Mouse (Mus musculus): Measurements from ENCODE around the gene Igfals. TPM values are rescaled to one million over a fixed set of nuclear protein-coding genes. Genes with fewer than 3 reads are reported as not detected.

Igfals gene
- polyA plus RNA-seq, 1 experiment from 2014 or later: 1.2 TPM

GRCm38 (mm10) chr17:24896241-24896992, 30.6 kb downstream of the Igfals start, which contains the start of gene Nme3:
Gene Nme3 (plus strand): TSS chr17:24896500.
- Histone ChIP-seq H3K36me3 (ENCODE audit: control insufficient read depth, insufficient read depth, low read length) (peaks cover 37% of the 10 kb centered on the region), H3K4me2 (ENCODE audit: low read depth, low read length) (peak within 1 kb of the TSS; percentile 97), H3K4me1 (replicated peaks; ENCODE audit: control insufficient read depth, insufficient read depth, low read length) (peaks cover 21% of the 10 kb centered on the region), H3K27me3 (ENCODE audit: control insufficient read depth, insufficient read depth, low read depth, low read length) (no peaks in the 10 kb centered on the region), H3K9me3 (ENCODE audit: control insufficient read depth, low read length) (no peaks in the 10 kb centered on the region), H3K9ac (ENCODE audit: low read length) (peak within 1 kb of the TSS; percentile 96), H3K27ac (ENCODE audit: low read length) (peak within 1 kb of the TSS; percentile 86), H3K4me3 (ENCODE audit: low read length) (peak within 1 kb of the TSS; percentile 61)
- WGBS: 1% methylated on average over 50 of the region's 50 CpGs
- ATAC-seq (ENCODE audit: low read depth): peak; percentile 77

GRCm38 (mm10) chr17:24896993-24897269, 31.1 kb downstream of the Igfals start:
- Histone ChIP-seq H3K4me3 (ENCODE audit: low read length) (peak overlapping the region; percentile 61), H3K36me3 (ENCODE audit: control insufficient read depth, insufficient read depth, low read length) (peaks cover 36% of the 10 kb centered on the region), H3K9ac (ENCODE audit: low read length) (peak overlapping the region; percentile 96), H3K9me3 (ENCODE audit: control insufficient read depth, low read length) (no peaks in the 10 kb centered on the region), H3K27me3 (ENCODE audit: control insufficient read depth, insufficient read depth, low read depth, low read length) (no peaks in the 10 kb centered on the region), H3K27ac (ENCODE audit: low read length) (peak overlapping the region; percentile 54), H3K4me1 (replicated peaks; ENCODE audit: control insufficient read depth, insufficient read depth, low read length) (peaks cover 21% of the 10 kb centered on the region), H3K4me2 (ENCODE audit: low read depth, low read length) (peak overlapping the region; percentile 97)
- WGBS: 22% methylated on average over 11 of the region's 11 CpGs
- ATAC-seq (ENCODE audit: low read depth): no peak

GRCm38 (mm10) chr17:24897600-24897999, 31.8 kb downstream of the Igfals start:
- no peaks in the 10 kb centered on the region for H3K27me3 ChIP-seq (ENCODE audit: control insufficient read depth, insufficient read depth, low read depth, low read length)
- peaks cover 21% of the 10 kb centered on the region for H3K4me1 ChIP-seq (replicated peaks; ENCODE audit: control insufficient read depth, insufficient read depth, low read length)
- H3K9ac ChIP-seq (ENCODE audit: low read length): no peak overlapping the region; the same call in 1 of the 2 replicates
- peaks cover 36% of the 10 kb centered on the region for H3K36me3 ChIP-seq (ENCODE audit: control insufficient read depth, insufficient read depth, low read length)
- no peak overlapping the region for H3K4me2 ChIP-seq (ENCODE audit: low read depth, low read length)
- WGBS: 71% methylated on average over 4 of the region's 4 CpGs
- no peaks in the 10 kb centered on the region for H3K9me3 ChIP-seq (ENCODE audit: control insufficient read depth, low read length)
- no peak overlapping the region for H3K27ac ChIP-seq (ENCODE audit: low read length)
- no peak overlapping the region for H3K4me3 ChIP-seq (ENCODE audit: low read length)
- no peak for ATAC-seq (ENCODE audit: low read depth)

GRCm38 (mm10) chr17:24898041-24898854, 32.5 kb downstream of the Igfals start:
- Histone ChIP-seq H3K4me3 (ENCODE audit: low read length) (no peak overlapping the region), H3K36me3 (ENCODE audit: control insufficient read depth, insufficient read depth, low read length) (peaks cover 32% of the 10 kb centered on the region), H3K27ac (ENCODE audit: low read length) (no peak overlapping the region), H3K4me2 (ENCODE audit: low read depth, low read length) (no peak overlapping the region), H3K4me1 (replicated peaks; ENCODE audit: control insufficient read depth, insufficient read depth, low read length) (peaks cover 21% of the 10 kb centered on the region), H3K9ac (ENCODE audit: low read length) (no peak overlapping the region), H3K27me3 (ENCODE audit: control insufficient read depth, insufficient read depth, low read depth, low read length) (no peaks in the 10 kb centered on the region), H3K9me3 (ENCODE audit: control insufficient read depth, low read length) (no peaks in the 10 kb centered on the region)
- no peak for ATAC-seq (ENCODE audit: low read depth)
- 73% methylated on average over 4 of the region's 4 CpGs for WGBS

- 80% methylated on average over 5 of the region's 5 CpGs for WGBS
- Histone ChIP-seq H3K36me3 (ENCODE audit: control insufficient read depth, insufficient read depth, low read length) (peaks cover 37% of the 10 kb centered on the region), H3K9ac (ENCODE audit: low read length) (no peak overlapping the region)
Measured at GRCm38 (mm10) chr17:24899153-24899552, 33.4 kb downstream of the Igfals start.

GRCm38 (mm10) chr17:24900014-24900413, 34.2 kb downstream of the Igfals start:
- H3K9ac ChIP-seq (ENCODE audit: low read length): no peak overlapping the region
- H3K27me3 ChIP-seq (ENCODE audit: control insufficient read depth, insufficient read depth, low read depth, low read length): no peaks in the 10 kb centered on the region
- H3K4me2 ChIP-seq (ENCODE audit: low read depth, low read length): no peak overlapping the region
- peaks cover 43% of the 10 kb centered on the region for H3K36me3 ChIP-seq (ENCODE audit: control insufficient read depth, insufficient read depth, low read length)
- no peak overlapping the region for H3K4me3 ChIP-seq (ENCODE audit: low read length)
- peaks cover 15% of the 10 kb centered on the region for H3K4me1 ChIP-seq (replicated peaks; ENCODE audit: control insufficient read depth, insufficient read depth, low read length)
- H3K27ac ChIP-seq (ENCODE audit: low read length): no peak overlapping the region
- WGBS: 92% methylated on average over 6 of the region's 6 CpGs
- no peak for ATAC-seq (ENCODE audit: low read depth)
- no peaks in the 10 kb centered on the region for H3K9me3 ChIP-seq (ENCODE audit: control insufficient read depth, low read length)

More at GRCm38 (mm10) chr17:24899153-24899552, 33.4 kb downstream of the Igfals start:
- H3K4me2 ChIP-seq (ENCODE audit: low read depth, low read length): no peak overlapping the region
- H3K9me3 ChIP-seq (ENCODE audit: control insufficient read depth, low read length): no peaks in the 10 kb centered on the region
- H3K27ac ChIP-seq (ENCODE audit: low read length): no peak overlapping the region
- H3K4me1 ChIP-seq (replicated peaks; ENCODE audit: control insufficient read depth, insufficient read depth, low read length): peaks cover 17% of the 10 kb centered on the region
- H3K4me3 ChIP-seq (ENCODE audit: low read length): no peak overlapping the region
- ATAC-seq (ENCODE audit: low read depth): no peak
- no peaks in the 10 kb centered on the region for H3K27me3 ChIP-seq (ENCODE audit: control insufficient read depth, insufficient read depth, low read depth, low read length)

GRCm38 (mm10) chr17:24902124-24902523, 36.3 kb downstream of the Igfals start:
- peaks cover 52% of the 10 kb centered on the region for H3K36me3 ChIP-seq (ENCODE audit: control insufficient read depth, insufficient read depth, low read length)
- H3K4me2 ChIP-seq (ENCODE audit: low read depth, low read length): no peak overlapping the region
- 87% methylated on average over 5 of the region's 5 CpGs for WGBS
- H3K9me3 ChIP-seq (ENCODE audit: control insufficient read depth, low read length): no peaks in the 10 kb centered on the region
- no peak overlapping the region for H3K4me3 ChIP-seq (ENCODE audit: low read length)
- peaks cover 5% of the 10 kb centered on the region for H3K4me1 ChIP-seq (replicated peaks; ENCODE audit: control insufficient read depth, insufficient read depth, low read length)
- no peak for ATAC-seq (ENCODE audit: low read depth)
- H3K27me3 ChIP-seq (ENCODE audit: control insufficient read depth, insufficient read depth, low read depth, low read length): no peaks in the 10 kb centered on the region
- no peak overlapping the region for H3K9ac ChIP-seq (ENCODE audit: low read length)
- H3K27ac ChIP-seq (ENCODE audit: low read length): no peak overlapping the region

- WGBS: 66% methylated on average over 9 of the region's 9 CpGs
- no peak overlapping the region for H3K4me2 ChIP-seq (ENCODE audit: low read depth, low read length)
- no peak overlapping the region for H3K27ac ChIP-seq (ENCODE audit: low read length)
- no peak overlapping the region for H3K9ac ChIP-seq (ENCODE audit: low read length)
- peaks cover 56% of the 10 kb centered on the region for H3K36me3 ChIP-seq (ENCODE audit: control insufficient read depth, insufficient read depth, low read length)
- no peak for ATAC-seq (ENCODE audit: low read depth)
- H3K4me1 ChIP-seq (replicated peaks; ENCODE audit: control insufficient read depth, insufficient read depth, low read length): no peaks in the 10 kb centered on the region
- no peaks in the 10 kb centered on the region for H3K9me3 ChIP-seq (ENCODE audit: control insufficient read depth, low read length)
- H3K27me3 ChIP-seq (ENCODE audit: control insufficient read depth, insufficient read depth, low read depth, low read length): no peaks in the 10 kb centered on the region
- H3K4me3 ChIP-seq (ENCODE audit: low read length): no peak overlapping the region
Measured at GRCm38 (mm10) chr17:24902671-24903474, 37.1 kb downstream of the Igfals start.

GRCm38 (mm10) chr17:24903767-24904166, 38.0 kb downstream of the Igfals start:
- no peaks in the 10 kb centered on the region for H3K9me3 ChIP-seq (ENCODE audit: control insufficient read depth, low read length)
- no peak for ATAC-seq (ENCODE audit: low read depth)
- WGBS: 82% methylated on average over 9 of the region's 9 CpGs
- no peaks in the 10 kb centered on the region for H3K27me3 ChIP-seq (ENCODE audit: control insufficient read depth, insufficient read depth, low read depth, low read length)
- no peak overlapping the region for H3K9ac ChIP-seq (ENCODE audit: low read length)
- no peaks in the 10 kb centered on the region for H3K4me1 ChIP-seq (replicated peaks; ENCODE audit: control insufficient read depth, insufficient read depth, low read length)
- peaks cover 59% of the 10 kb centered on the region for H3K36me3 ChIP-seq (ENCODE audit: control insufficient read depth, insufficient read depth, low read length)
- no peak overlapping the region for H3K27ac ChIP-seq (ENCODE audit: low read length)
- H3K4me2 ChIP-seq (ENCODE audit: low read depth, low read length): no peak overlapping the region
- H3K4me3 ChIP-seq (ENCODE audit: low read length): no peak overlapping the region
